Mouse (Mus musculus): ENCODE results near the gene Zfp963.
"Not testable (repeated sequence)": the region's sequence is repeated elsewhere in the genome, so short reads cannot be mapped to it uniquely, and the experiment has no call there.

Zfp963 gene

GRCm38 (mm10) chr8:69735495-69735894, 14.3 kb downstream of the Zfp963 start:
- no peak for DNase-seq

GRCm38 (mm10) chr8:69717232-69717580, 32.6 kb downstream of the Zfp963 start:
- DNase-seq: no peak

GRCm38 (mm10) chr8:69716403-69717231, 33.2 kb downstream of the Zfp963 start:
- peak; percentile 92 for DNase-seq

- no peak for DNase-seq
Measured at GRCm38 (mm10) chr8:69715366-69715765, 34.4 kb downstream of the Zfp963 start.

GRCm38 (mm10) chr8:69713516-69713915, 36.3 kb downstream of the Zfp963 start:
- no peak for DNase-seq

GRCm38 (mm10) chr8:69710624-69711023, 39.1 kb downstream of the Zfp963 start, which contains the start of gene Zfp869:
Zfp869 (minus strand) TSS chr8:69710724.
- DNase-seq: not testable (repeated sequence)

- DNase-seq: no peak
Measured at GRCm38 (mm10) chr8:69701810-69702209, 48.0 kb downstream of the Zfp963 start.

Measured in kidney, adult 18-20 months (tissue).